Mouse (Mus musculus) bone marrow macrophage, adult 2 months (primary cell): ENCODE data around the gene Zc2hc1c. TPM values are rescaled to one million over a fixed set of nuclear protein-coding genes. Genes with fewer than 3 reads are reported as not detected.

Experiments used
- H3K27ac ChIP-seq: 2 replicates; pipeline ENCODE4 v1.5.1; 2012; ENCODE audit warnings: low read depth, low read length; ENCODE audit not compliant: insufficient read depth
- H3K4me1 ChIP-seq: 2 replicates; pipeline ENCODE4 v1.6.1; 2012; ENCODE audit warnings: low read length; ENCODE audit not compliant: control insufficient read depth, insufficient read depth
- H3K4me3 ChIP-seq: 2 replicates; pipeline ENCODE4 v1.5.1; 2012; ENCODE audit warnings: mild to moderate bottlenecking, low read length, moderate library complexity; ENCODE audit not compliant: insufficient read depth
- CTCF ChIP-seq: IDR thresholded peaks from 2 replicates; pipeline ENCODE4 v1.5.1; 2012; ENCODE audit warnings: low read depth, mild to moderate bottlenecking, low read length, moderate library complexity
- POLR2A ChIP-seq: IDR thresholded peaks from 2 replicates; pipeline ENCODE4 v1.6.1; 2012; ENCODE audit warnings: mild to moderate bottlenecking, low read depth, low read length, borderline replicate concordance
- polyA plus RNA-seq: library from polyadenylated mRNA; stranded (reverse); fragments of >200 nt; gene quantifications from 2 replicates; pipeline ENCODE4 v1.2.4, GENCODE M21; 2012; ENCODE audit not compliant: missing spikeins, insufficient read depth, insufficient read length

Zc2hc1c gene
- polyA plus RNA-seq, result not detected in 2 replicates

GRCm38 (mm10) chr12:85288486-85289156 is at the start of gene Zc2hc1c:
Gene Zc2hc1c, plus strand, starts transcription at chr12:85288591.
- Histone ChIP-seq H3K4me1 (peaks cover 6% of the 10 kb centered on the region), H3K27ac (no peak within 1 kb of the TSS), H3K4me3 (peak within 1 kb of the TSS; percentile 65)
- TF ChIP-seq CTCF (no peak), POLR2A (no peak)

DNA sequence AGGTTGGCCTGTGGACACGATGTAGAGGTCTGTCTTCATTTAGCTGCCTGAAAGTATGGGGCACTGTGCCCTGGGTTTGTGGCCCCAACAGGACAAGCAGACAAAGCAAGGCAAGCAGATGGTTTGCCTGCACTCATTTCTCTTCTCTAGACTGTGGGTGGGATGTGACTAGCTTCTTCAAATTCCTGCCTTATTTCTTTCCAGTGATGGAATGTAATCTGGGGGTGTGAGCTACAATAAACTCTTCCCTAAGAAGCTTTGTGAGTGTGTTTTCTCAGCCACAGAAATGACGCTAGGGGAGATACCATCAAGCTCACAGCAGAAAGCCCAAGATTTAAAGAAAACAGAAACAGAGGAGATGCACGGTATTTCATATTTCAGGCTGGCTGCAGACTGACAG is 36.3 kb upstream of the Zc2hc1c start:
- TF ChIP-seq CTCF (no peak), POLR2A (no peak)
- Histone ChIP-seq H3K4me3 (no peak overlapping the region), H3K27ac (no peak overlapping the region)

DNA sequence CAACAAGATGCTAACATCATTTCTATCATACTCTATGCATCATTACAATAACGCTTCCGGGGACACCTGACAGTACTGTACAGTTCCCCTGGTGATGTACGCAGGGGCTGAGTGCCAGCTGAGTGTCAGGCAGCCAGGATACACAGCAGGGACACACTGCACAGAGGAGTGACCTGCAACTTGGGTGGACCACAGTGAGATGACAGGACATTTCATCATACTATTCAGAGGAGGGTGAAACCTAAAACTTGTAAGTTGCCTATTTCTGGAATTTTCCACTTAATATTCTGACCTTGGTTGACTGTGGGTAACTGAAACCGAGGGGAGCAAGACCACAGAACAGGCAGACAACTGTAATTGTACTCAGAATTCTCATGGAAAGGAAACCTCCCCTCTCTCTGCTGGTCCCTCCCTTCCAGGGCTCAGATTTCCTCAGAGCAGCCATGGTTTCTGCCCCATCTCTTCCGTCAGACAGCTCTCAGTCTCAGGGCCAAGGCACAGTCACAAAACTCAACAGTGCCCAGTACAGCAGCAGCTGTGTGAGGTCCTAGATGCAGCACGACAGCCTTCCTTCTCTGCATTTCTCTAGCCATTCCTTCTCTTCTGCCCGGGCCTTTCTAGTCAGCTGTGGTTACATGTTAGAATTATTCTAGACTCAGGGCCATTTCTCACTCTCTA is 32.2 kb upstream of the Zc2hc1c start:
- H3K4me1 ChIP-seq, result peaks cover 22% of the 10 kb centered on the region
- no peak overlapping the region for H3K4me3 ChIP-seq
- no peak for TF ChIP-seq POLR2A
- no peak for TF ChIP-seq CTCF
- H3K27ac ChIP-seq, result no peak overlapping the region

More for the DNA sequence above, 36.3 kb upstream of the Zc2hc1c start:
- H3K4me1 ChIP-seq, result peaks cover 17% of the 10 kb centered on the region

- Histone ChIP-seq H3K27ac (peak overlapping the region; percentile 63), H3K4me1 (peaks cover 22% of the 10 kb centered on the region), H3K4me3 (peak overlapping the region; percentile 19)
- no peak for TF ChIP-seq CTCF
- no peak for TF ChIP-seq POLR2A
Measured at GRCm38 (mm10) chr12:85257008-85257639, 31.3 kb upstream of the Zc2hc1c start.

- peaks cover 5% of the 10 kb centered on the region for H3K4me1 ChIP-seq
- no peak for TF ChIP-seq CTCF
- TF ChIP-seq POLR2A, result no peak
- no peak overlapping the region for H3K4me3 ChIP-seq
- H3K27ac ChIP-seq, result no peak overlapping the region
Measured at GRCm38 (mm10) chr12:85262489-85262888, 25.9 kb upstream of the Zc2hc1c start.

DNA sequence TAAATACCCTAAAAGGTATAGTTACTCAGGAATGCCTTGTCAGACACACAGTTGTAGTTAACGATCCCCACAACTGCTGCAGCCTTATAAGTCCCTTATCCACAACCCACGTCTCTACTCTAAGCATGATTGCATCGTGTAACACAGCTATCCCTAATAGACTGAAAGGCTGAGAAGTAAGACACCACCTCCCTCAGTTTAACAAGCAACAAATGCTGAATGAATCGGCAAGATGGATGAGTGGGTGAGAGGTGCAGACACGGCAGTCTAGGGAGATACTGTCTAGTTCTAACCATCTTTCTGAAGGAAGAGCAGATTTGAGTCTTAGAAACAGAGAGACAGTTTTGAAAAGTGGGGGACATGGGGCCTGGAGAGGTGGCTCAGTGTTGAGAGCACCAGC is 25.2 kb upstream of the Zc2hc1c start:
- Histone ChIP-seq H3K27ac (no peak overlapping the region), H3K4me3 (no peak overlapping the region), H3K4me1 (no peaks in the 10 kb centered on the region)
- no peak for TF ChIP-seq POLR2A
- no peak for TF ChIP-seq CTCF

DNA sequence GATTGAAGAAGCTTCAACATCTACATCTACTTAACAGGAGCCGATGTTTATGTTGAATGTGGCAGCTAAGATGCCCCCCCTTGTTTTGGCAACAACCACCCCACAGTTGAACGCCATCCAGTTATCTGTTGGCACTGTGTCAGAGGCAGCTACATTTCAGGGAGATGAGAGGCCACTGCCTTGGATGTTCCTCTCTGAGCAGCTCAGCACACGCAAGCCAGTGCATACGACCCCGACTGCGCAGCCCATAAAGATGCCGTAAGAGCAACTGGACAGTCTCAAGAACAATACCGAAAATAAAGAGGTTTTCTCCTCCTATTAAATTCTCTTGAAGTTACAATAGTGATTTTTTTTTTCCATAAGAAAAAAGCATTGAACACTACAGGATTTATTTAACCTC is 23.9 kb upstream of the Zc2hc1c start:
- no peak overlapping the region for H3K4me3 ChIP-seq
- TF ChIP-seq CTCF (no peak), POLR2A (no peak)
- no peak overlapping the region for H3K27ac ChIP-seq
- no peaks in the 10 kb centered on the region for H3K4me1 ChIP-seq

GRCm38 (mm10) chr12:85264940-85265339 is 23.5 kb upstream of the Zc2hc1c start:
- Histone ChIP-seq H3K27ac (no peak overlapping the region), H3K4me3 (no peak overlapping the region), H3K4me1 (no peaks in the 10 kb centered on the region)
- TF ChIP-seq POLR2A (no peak), CTCF (no peak)

DNA sequence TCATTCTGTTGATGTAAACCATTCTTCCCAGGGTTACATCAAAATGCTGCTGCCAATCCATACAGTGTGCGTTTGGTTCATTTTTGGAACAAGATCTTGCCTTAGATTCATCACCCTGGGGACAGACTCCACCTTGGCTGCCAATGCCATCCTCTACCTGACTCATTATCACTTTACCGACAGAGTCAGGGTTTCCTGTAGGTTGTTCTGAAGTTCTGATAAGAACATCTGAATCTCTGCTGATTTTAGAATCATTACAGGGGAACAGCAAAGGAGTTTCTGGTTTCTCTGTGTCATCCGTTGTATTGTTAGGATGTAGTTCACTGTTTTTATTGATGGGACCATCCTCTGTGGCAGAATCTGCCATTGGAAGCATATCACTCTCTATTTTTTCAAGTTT is 22.1 kb upstream of the Zc2hc1c start:
- no peak overlapping the region for H3K4me3 ChIP-seq
- H3K4me1 ChIP-seq, result peaks cover 5% of the 10 kb centered on the region
- TF ChIP-seq CTCF, result no peak
- no peak for TF ChIP-seq POLR2A
- H3K27ac ChIP-seq, result no peak overlapping the region

- Histone ChIP-seq H3K27ac (no peak overlapping the region), H3K4me1 (peaks cover 8% of the 10 kb centered on the region), H3K4me3 (peak overlapping the region; percentile 64)
- TF ChIP-seq POLR2A (no peak), CTCF (no peak)
Measured at GRCm38 (mm10) chr12:85269821-85270220, 18.6 kb upstream of the Zc2hc1c start.
